Mouse (Mus musculus): ENCODE measurements around the gene Rimbp3.
"Not testable (repeated sequence)": the region's sequence is repeated elsewhere in the genome, so short reads cannot be mapped to it uniquely, and the experiment has no call there.

Rimbp3 gene

DNA sequence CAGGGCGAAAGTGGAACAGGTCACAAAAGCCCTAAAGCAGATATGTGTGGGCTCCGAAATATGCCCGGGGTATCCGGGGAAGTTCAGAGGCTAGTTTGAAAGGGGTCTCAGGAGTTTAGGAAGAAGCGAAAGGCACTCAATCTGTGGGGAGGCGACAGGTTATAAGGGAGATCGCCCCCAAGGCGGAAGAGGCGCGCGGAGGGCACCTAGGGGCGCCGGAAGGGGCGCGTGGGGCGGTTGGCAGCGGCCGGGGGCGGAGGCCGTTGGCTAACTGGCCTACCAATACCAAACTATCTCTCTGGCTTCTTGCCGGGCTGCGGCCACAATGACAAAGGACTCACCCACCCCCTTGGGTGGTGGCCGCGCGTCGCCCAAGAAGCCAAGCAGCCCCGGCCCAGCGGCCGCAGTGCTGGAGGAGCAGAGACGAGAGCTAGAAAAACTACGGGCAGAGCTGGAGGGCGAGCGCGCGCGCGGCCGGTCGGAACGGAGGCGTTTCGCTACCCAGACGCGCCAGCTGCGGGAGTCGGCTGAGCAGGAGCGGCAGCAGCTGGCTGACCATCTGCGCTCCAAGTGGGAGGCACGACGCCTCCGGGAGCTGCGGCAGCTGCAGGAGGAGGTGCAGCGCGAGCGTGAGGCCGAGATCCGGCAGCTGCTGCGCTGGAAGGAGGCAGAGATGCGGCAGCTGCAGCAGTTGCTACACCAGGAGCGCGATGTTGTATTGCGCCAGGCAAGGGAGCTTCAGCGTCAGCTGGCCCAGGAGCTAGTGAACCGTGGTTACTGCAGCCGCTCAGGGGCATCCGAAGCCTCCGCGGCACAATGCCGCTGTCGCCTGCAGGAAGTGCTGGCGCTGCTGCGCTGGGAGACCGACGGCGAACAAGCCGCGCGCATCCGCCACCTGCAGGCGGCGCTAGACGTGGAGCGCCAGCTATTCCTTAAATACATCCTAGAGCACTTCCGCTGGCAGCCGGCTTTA, at the start of gene Rimbp3:
Gene Rimbp3, plus strand, starts transcription at position 215 of the 973 bp plus-strand sequence.
- peak; percentile 86 for DNase-seq

DNA sequence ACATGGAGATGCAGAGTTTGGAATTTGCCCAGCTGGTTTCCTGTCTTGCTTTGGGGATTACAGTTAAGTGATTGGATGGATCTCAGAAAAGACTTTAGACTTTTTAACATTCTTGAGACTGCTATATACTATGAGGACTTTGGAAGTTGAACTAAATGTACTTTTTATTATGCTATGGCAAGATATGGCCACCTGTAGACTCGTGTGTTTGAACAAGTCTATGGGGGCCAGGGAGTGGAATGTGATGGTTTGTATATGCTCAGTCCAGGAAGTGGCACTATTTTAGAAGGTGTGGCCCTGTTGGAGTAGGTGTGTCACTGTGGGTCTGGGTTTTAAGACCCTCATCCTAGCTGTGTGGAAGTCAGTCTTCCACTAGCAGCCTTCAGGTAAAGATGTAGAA, 42.9 kb upstream of the Rimbp3 start:
- DNase-seq, result not testable (repeated sequence)

DNA sequence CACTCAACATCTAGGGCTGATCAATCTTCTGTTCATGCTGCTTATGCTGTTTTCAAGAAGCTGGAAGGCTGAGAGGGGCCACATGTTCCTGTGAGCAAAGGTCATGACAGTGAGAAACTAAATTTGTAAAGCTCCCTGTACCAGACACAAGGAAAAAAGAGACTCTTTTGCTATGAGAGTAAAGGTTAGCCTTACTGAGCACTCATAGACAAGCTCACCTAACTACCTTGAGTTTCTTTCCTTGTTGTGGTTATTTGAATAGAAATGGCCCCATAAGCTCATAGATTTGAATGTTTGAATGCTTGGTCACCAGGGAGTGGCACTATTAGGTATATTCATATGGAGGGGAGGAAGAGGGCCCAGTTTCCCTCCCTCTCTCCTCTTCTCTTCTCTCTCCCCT, 41.2 kb upstream of the Rimbp3 start:
- no peak for DNase-seq

DNA sequence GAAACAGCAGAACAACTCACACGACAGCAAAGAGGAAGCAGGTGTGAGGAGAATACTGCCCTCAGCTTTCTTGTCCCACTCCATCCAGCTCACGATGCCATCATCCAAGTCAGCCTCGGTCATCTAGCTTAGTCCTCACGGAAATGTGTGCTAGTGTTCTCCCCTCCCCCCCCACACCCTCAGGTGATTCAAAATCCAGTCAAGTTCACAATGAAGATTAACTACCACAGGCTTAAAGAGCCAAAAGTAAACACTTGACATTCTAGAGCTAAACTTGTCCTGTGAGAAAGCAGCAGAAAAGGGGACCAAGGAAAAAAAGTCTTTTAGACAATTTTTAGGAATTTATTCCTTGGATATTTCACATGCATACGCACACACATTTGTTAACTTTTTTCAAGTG, 40.4 kb upstream of the Rimbp3 start:
- no peak for DNase-seq

DNA sequence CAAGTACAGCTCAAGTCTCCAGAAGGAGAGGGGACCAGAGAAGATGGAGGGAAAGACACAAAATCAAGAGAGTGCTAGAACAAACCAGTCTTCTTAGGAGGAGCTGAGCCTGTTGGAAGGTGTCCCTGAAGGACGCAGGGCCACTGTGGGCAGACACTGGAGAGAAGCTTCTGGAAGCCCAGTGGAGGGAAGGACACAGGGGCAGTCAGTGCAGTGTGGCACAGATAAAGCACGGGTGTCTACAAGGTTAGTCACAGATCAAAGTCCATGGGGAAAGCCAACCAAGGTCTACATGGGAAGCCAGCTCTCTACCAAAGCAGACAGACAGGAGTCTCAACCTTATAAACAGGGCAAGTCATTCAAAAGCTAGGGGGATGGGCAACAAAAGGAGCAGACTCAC, 32.6 kb upstream of the Rimbp3 start:
- DNase-seq, result no peak

DNA sequence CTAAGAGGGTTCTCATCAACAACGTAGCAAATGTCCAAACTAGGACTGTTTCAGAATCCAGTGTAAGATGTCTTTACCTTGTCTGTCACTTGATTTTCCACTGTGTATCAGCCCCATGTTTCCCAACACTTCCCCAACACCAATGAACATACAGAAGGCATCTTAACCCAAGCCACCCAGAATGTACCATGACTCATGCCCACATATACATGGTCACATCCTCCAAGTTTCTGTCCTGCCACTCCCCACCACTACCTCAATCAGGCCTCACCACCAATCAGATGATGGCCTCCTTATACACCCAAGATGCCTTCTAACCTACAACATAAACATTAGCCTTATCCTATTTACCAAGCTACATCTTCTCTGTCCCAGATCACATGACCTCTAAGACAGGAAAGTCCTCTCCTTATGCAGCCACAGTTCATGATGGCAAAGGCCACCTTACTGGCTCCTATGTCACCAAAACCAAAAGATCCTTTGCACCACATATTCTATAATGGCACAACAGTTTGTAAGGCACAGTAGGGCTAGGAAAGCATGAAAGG, 30.7 kb upstream of the Rimbp3 start:
- no peak for DNase-seq

DNA sequence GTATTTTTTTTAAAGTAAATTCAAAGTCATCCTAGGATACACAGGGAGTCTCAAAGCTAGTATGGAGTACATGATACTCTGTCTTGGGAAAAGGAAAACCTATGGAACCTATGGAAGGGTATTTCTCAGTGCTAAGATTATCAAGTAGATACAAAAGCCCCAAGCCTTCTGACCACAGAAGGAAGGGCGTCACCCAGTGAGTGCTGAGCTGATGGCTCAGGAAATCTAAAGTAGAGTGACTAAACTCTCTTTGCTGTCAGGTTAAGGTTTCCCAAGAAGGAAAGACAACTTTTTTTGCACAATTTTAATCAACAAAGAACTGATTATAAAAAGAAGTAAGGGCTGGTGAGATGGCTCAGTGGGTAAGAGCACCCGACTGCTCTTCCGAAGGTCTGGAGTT, 28.7 kb upstream of the Rimbp3 start:
- DNase-seq, result no peak

DNA sequence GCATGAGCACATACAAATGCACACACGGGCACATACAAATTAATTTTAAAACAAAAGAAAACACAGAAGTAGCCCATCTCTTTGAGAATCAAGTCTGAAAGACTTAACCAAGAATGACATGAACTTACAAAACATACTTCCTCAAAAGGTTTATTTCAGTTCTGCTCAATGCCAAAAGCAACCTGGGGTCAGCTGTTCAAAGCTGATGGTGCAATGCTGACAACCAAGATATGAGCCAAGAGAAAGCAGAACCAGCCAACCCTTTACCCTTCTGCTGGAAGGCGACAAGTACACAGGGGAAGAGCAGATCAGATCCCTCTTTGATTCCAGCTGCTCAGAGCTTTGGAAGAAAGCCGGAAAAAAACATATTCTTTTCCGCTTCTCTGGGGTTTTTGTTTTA, 27.0 kb upstream of the Rimbp3 start:
- DNase-seq, result peak; percentile 71

DNA sequence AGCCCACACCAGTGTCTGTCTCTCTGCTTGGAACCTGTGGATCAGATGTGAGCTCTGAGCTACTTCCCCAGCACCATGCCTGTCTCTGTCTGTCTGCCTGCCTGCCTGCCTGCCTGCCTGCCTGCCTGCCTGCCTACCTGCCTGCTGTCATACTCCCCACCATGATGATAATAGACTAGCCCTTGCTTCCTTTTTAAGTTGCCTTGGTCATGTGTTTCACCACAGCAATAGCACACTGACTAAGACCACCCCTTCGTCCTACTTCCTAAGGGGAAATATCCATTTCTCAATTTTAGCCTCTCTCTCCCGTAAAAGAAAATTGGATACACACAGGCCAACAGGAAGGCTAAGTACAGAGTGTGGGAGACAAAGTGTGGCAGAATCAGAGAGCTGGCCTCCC, 26.3 kb upstream of the Rimbp3 start:
- no peak for DNase-seq

DNA sequence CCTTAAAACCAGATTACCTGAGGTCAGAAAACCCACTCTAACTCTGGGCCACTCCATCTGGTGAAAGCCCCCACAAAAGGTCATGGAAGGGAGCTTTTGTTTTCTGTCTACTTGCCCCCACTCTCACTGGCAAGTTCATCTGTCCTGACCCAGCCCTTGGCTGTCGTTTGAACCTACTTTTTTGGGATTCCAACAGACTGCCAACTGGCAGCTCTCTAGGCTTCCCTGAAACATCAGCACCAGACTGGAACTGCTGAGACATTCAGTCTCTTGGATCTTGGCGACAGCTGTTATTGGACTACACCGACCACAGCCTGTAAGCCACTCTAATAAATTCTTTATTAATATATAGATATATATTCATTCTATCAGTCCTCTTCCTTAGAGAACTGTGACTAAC, 25.4 kb upstream of the Rimbp3 start:
- DNase-seq, result no peak

DNA sequence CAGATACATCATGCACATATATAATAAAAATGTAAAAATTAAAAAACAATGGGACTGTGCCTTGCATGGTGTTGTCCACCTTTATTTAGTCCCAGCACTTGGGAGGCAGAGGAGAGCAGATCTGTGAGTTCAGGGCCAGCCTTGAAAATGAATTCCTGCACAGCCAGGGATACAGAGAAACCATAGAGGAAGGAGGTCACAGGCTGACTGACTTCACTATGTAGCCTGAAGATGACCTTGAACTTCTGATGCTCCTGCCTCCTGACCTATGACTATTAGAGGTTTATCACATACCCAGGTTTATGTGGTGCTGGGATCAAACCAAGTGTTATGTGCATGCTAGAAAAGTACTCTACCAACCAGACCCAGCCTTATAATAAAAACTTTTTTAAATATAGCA, 22.9 kb upstream of the Rimbp3 start:
- no peak for DNase-seq

DNA sequence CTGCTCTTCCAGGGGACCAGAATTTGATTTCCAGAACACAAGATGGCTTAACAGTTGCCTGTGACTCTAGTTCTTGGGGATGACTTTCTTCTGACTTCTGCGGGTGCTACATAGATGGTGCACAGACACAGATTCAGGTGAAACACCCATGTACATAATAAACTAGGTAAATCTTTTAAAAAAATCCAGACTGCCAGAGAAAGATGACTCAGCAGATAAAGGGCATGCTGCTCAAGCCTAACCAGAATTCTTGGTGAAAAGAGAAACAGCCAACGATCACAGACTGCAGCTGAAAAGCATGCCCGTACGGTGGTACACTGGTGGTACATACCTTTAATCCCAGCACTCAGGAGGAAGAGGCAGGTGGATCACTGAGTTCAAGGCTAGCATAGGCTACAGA, 14.6 kb upstream of the Rimbp3 start:
- DNase-seq, result no peak

DNA sequence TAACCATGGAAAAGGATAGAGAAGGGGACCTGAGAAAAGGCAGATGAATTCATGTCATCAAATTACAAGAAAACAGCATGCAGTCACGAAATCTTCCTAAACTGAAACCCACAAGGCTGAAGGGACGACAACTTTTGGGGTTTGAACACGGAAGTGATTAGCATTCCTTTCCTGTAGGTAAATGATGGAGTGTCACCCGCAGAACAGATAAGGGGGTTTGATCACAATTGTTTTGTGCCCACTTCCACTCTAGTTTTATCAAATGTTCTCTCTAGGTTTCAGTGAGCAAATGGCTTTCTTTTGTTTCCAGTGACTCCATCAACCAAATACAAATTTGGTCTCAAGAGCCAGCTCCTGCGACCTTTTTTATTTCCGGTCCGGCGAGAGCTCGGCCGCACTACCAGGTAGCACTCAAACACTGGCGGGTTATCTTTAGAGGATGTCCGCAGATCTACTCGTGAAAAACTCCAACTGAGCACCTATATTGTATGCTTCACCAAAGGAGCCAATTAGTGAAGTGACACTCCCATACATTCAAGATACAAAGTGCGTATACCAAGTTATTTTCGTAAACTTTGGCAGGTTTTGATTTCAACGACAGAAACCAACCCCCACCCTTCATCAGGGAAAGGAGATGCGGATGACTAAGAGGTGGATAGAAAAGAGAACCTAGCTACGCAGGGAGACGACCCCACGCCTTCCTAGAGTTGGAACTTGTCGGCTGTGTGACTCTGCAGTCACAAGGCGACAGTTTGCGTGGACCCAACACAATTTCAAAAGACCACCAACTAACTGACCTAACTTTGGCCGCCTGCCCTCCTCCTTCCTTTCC, 8.1 kb upstream of the Rimbp3 start:
- no peak for DNase-seq

DNA sequence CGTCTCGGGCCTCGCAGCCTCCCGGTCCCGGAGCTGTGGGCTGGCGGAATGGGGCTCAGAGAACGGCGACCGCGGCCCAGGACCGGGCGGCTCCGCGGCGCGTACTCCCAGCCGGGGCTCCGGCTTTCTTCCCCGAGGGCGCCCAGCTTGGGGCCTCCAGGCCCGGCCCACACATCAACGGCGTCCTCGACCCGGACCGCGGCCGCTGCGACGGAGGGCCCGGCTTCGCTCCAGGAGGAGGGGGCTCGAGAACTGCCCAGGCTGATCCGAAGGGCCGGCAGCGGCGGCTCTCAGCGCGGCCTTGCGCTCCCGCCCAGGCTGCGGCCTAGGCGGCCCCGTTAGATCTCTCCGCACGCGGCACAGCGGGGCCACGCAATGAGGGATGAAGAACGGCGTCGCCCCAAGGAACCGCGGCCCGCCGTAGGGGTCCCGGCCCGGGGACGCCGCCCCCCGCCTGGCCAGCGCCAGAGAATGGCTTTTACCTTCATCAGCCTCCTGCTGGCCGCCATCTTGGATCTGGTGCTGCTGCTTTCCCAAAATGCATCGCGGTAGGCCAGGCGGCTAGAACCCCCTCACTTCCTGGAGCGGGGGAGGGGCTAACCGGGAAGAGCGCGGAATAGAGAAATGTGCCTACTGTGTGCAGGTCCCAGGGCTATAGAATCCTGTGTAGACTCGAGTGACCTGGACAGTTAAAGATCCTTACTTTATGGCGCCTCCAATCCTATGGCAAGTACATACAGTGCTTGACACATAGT, 7.3 kb upstream of the Rimbp3 start:
- peak; percentile 82 for DNase-seq

DNA sequence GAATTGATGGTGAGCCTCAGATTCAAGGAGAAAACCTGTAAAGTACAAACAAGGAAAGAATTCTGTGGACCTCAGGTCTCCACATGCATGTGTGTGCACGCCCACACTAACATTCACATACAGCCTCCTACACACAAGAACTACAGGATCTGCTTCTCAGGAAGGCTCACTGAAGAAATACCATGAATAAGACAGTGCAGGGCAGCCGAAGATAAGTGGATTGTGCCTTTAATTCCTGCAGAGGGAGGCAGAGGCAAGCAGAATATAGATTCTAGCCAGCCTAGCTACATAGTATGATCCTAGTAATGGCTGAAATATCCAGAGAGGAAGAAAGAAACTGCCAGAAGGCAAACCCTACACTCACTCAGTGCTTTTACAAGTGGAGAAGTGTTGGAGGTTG, 6.4 kb upstream of the Rimbp3 start:
- no peak for DNase-seq

DNA sequence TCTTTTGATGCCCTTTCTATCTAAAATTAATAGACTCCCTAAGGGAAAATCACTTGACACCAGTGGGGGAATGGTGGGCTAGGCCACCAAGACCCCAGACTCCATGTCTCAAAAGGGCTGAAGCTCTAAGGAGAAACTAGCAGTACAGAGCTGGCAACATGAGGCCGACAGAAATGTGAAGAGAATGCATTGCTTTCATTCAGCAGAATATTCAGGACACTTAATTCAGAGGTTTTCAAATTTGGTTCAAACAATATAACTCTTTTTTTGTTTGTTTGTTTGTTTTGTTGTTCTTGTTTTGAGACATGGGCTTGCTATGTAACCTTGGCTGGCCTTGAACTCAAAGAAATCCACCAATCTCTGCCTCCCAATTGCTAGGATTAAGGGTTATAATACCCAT, 5.9 kb upstream of the Rimbp3 start, which contains the start of gene Ube2l3:
Gene Ube2l3, minus strand, starts transcription at position 101 of the 400 bp plus-strand sequence.
- DNase-seq, result no peak

DNA sequence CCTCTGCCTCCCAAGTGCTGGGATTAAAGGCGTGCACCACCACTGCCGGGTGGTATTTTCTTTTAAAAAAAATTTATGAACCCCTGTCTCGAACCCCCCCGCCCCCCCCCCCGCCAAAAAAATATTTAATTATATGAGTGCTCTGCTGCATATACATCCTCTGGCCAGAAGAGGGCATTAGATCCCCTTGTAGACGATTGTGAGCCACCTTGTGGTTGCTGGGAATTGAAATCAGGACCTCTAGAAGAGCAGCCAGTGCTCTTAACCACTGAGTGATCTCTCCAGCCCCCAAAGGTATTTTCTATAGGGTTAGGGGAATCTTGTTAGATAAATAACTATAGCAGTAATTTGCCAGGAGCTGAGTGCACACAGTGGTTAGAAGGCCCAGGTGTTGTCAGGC, 3.4 kb upstream of the Rimbp3 start:
- no peak for DNase-seq

DNA sequence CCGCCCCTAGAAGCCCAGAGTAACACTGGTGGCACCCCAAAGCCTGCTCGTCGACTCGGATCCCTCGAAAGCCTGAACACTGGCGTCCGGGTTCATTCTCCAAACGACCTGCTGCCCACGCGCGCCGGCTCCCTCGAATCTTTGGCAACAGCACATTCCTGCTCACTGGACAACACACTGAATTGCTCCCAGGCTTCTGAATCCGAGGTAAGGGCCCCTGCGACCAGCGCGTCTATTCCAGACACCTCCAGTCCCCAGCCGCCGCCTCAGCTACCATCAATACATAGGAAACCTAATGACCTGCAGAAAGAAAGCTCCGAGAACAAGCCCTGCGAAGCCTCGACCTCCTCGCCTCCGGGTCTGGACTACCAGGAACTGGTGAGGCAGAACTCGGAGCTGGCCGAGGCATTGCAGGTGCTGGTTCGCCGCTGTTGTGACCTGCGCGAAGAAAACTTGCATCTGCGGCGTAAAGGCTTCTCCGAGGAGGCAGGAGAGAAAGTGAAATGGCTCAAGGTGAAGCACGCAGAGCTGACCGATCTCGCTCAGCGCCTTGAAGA, 1.1 kb downstream of the Rimbp3 start:
- DNase-seq, result no peak

DNA sequence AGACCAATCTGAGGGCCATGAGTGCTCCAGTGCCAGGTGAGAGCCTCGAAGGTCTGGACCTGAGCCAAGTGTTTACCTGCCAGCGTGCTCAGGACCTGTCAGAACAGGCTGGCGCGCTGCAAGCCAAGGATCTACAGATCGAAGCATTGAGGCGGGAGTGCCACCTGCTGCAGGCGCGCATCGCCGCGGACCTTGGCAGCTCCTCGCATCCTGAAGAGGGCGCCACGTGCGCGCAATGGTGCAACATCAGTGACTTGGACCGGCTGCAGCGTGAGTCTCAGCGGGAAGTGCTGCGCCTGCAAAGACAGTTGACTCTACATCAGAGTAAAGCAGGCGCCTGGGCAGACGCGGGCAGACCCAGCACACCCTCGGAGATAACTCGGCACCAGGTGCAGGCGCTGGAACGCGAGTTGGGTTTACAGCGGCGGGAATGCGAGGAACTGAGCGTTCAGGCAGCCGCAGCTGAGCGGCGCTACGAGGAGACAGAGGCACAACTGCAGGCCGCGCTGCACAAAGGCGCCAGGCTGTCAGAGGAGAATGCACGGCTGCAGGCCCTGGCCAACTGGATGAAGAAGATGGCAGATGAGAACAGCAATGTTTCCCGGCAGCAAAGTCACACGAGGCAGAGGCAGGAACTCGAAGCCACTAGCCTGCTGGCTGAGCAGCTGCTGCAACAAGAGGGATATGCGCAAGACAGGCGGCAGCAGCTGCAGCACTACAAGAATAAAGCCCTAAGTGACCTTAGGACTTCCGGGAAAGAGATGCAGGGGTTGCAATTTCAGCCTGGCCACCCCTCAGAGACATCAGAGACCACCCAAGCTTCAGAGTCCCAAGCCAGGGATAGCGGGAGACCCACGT, 1.8 kb downstream of the Rimbp3 start:
- DNase-seq, result peak; percentile 86

DNA sequence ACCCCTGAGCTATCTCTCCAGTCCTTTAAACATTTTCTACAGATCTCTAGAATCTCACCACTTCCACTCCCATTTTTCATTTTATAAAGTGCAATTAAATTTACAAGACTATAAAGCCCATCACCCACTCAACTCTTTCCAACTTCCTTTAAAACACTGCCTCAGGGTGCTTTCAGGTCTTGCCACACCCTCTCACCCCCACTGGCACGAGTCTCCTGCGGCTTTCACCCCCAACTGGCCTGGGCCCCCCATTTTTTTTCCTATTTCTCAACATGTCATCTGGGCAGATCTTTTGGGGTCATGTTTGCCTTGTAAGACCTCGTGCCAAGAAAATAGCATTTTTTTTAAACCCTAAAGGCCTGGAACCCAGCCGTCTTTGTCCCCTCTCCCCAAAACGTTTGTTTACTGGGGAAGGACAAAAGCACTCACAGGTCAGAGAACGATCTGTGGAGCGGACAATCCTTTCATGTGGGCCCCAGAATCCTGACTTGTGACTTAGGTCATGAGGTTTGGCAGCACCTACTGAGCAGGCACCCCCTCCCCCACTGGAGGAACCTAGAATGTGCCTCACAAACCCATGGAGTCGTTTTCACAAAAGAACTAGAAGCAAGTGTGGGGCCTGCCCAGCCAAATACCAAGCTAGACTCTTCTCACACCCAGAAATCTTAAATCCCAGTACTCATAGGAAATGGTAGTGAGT, 8.7 kb downstream of the Rimbp3 start:
- DNase-seq, result no peak

Measured in layer of hippocampus, adult 9-11 months (tissue).